Mouse (Mus musculus) cortical plate, adult 2 months (tissue): ENCODE measurements around the gene Zfp383.

Experiments
- CTCF ChIP-seq: fragments of 200-500 bp; IDR thresholded peaks from 2 replicates; pipeline ENCODE4 v1.5.1; 2011; ENCODE audit warnings: mild to moderate bottlenecking, control low read depth, low read length; ENCODE audit not compliant: insufficient read depth; ENCODE audit errors: extremely low read depth
- POLR2A ChIP-seq: fragments of 200-500 bp; IDR thresholded peaks from 2 replicates; pipeline ENCODE4 v1.6.1; 2011; ENCODE audit warnings: mild to moderate bottlenecking, low read length, control low read depth; ENCODE audit not compliant: insufficient read depth; ENCODE audit errors: extremely low read depth

- TF ChIP-seq CTCF (no peak), POLR2A (peak; percentile 12; the same call in 1 of the 2 replicates)
These were observed 1.9 kb upstream of the Zfp383 start, which contains the start of gene Zfp27 for GRCm38 (mm10) chr7:29905966-29906681.
